Mouse (Mus musculus) cortical plate, adult 2 months (tissue): ENCODE data around the gene Cfap77.

Experiments
- CTCF ChIP-seq: fragments of 200-500 bp; IDR thresholded peaks from 2 replicates; pipeline ENCODE4 v1.5.1; 2011; ENCODE audit warnings: mild to moderate bottlenecking, control low read depth, low read length; ENCODE audit not compliant: insufficient read depth; ENCODE audit errors: extremely low read depth
- POLR2A ChIP-seq: fragments of 200-500 bp; IDR thresholded peaks from 2 replicates; pipeline ENCODE4 v1.6.1; 2011; ENCODE audit warnings: mild to moderate bottlenecking, low read length, control low read depth; ENCODE audit not compliant: insufficient read depth; ENCODE audit errors: extremely low read depth

DNA sequence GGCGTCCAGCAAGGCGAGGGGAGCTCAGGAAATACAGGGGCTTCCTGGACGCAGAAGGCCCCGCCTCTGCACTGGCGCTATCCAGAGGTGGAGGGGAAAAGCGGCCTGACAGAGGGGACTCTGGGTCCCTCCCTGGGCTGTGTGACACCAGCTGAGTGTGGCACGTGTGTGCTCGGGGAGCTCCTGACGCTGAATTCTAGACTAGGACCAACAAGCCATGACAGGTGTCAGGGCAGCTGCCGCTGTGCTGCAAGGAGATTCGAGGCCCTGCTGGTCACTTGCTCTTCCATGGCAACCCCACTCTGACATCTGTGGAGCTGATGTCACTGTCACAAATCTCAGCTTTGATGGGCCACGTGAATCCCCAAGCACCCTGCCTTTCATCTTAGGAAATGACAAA lies 60.9 kb downstream of the Cfap77 start:
- TF ChIP-seq CTCF (no peak), POLR2A (no peak)
